Mouse (Mus musculus) ES-E14 (cell line): ENCODE results near the gene Spsb4. TPM values are rescaled to one million over a fixed set of nuclear protein-coding genes. Genes with fewer than 3 reads are reported as not detected.

Experiments
- DNase-seq: peaks from one replicate; pipeline ENCODE4 v3.0.0-alpha.2; 2013; ENCODE audit warnings: low read depth, low spot score
- H3K27ac ChIP-seq: 2 replicates; pipeline ENCODE4 v1.5.1; 2012; ENCODE audit warnings: low read depth, mild to moderate bottlenecking, low read length, moderate library complexity, mixed read lengths; ENCODE audit not compliant: poor library complexity, insufficient read depth, severe bottlenecking
- H3K36me3 ChIP-seq: 2 replicates; pipeline ENCODE4 v1.6.1; 2012; ENCODE audit warnings: mild to moderate bottlenecking, low read length, moderate library complexity, mixed read lengths; ENCODE audit not compliant: control insufficient read depth, poor library complexity, insufficient read depth, severe bottlenecking
- H3K4me1 ChIP-seq, 2 experiments: fragments of 150-350 bp in 1 of 2; sonication (generic) in 1 of 2; 2 replicates each; pipeline ENCODE4 v1.6.1; 2012; ENCODE audit warnings: low read length in 2 of 2, mild to moderate bottlenecking in 1 of 2, mixed read lengths in 1 of 2; ENCODE audit not compliant: control insufficient read depth in 2 of 2, insufficient read depth in 2 of 2, poor library complexity in 1 of 2
- H3K4me3 ChIP-seq, 2 experiments: fragments of 150-350 bp in 1 of 2; sonication (generic) in 1 of 2; 2 replicates each; pipeline ENCODE4 v1.5.1; 2012; ENCODE audit warnings: low read length in 2 of 2, low read depth in 1 of 2, mild to moderate bottlenecking in 1 of 2, mixed read lengths in 1 of 2; ENCODE audit not compliant: insufficient read depth in 1 of 2, poor library complexity in 1 of 2, severe bottlenecking in 1 of 2
- H3K9ac ChIP-seq: 2 replicates; pipeline ENCODE4 v1.6.1; 2012; ENCODE audit warnings: low read depth, mild to moderate bottlenecking, low read length, mixed read lengths; ENCODE audit not compliant: poor library complexity, insufficient read depth, severe bottlenecking
- H3K9me3 ChIP-seq: fragments of 150-350 bp; sonication (generic); 2 replicates; pipeline ENCODE4 v1.6.1; 2012; ENCODE audit warnings: low read depth, mild to moderate bottlenecking, low read length; ENCODE audit not compliant: control insufficient read depth, insufficient read depth
- CHD2 ChIP-seq: IDR thresholded peaks from 2 replicates; pipeline ENCODE4 v1.6.1; 2014; ENCODE audit warnings: mild to moderate bottlenecking, low read depth, low read length, inconsistent platforms
- HCFC1 ChIP-seq: IDR thresholded peaks from 2 replicates; pipeline ENCODE4 v1.6.1; 2012; ENCODE audit warnings: low read length, inconsistent platforms, borderline replicate concordance; ENCODE audit not compliant: insufficient read depth
- MAFK ChIP-seq: IDR thresholded peaks from 2 replicates; pipeline ENCODE4 v1.6.1; 2014; ENCODE audit warnings: mild to moderate bottlenecking, low read depth, low read length, inconsistent platforms; ENCODE audit not compliant: insufficient read depth
- ZC3H11A ChIP-seq: IDR thresholded peaks from 2 replicates; pipeline ENCODE4 v1.6.1; 2012; ENCODE audit warnings: low read depth, mild to moderate bottlenecking, inconsistent platforms, low read length, borderline replicate concordance
- ZNF384 ChIP-seq: IDR thresholded peaks from 2 replicates; pipeline ENCODE4 v1.6.1; 2012; ENCODE audit warnings: low read depth, low read length, inconsistent platforms
- in situ Hi-C, 2 experiments: fragments of 600-800 bp; cut with MboI; formaldehyde crosslinking; loops; one replicate each; pipeline ENCODE4 v1.15.1; 2025; ENCODE audit warnings: low sequenced_read_pairs in 2 of 2, inconsistent platforms in 1 of 2; ENCODE audit not compliant: unreplicated experiment in 2 of 2
- total RNA-seq: library from RNA; depleted of rRNA; stranded (reverse); fragments of 300-350 nt; gene quantifications from 2 replicates; pipeline ENCODE4 v1.2.3, GENCODE M21; 2012; rRNA removed

Gene Spsb4
- total RNA-seq, 1 experiment = 1.6 TPM

DNA sequence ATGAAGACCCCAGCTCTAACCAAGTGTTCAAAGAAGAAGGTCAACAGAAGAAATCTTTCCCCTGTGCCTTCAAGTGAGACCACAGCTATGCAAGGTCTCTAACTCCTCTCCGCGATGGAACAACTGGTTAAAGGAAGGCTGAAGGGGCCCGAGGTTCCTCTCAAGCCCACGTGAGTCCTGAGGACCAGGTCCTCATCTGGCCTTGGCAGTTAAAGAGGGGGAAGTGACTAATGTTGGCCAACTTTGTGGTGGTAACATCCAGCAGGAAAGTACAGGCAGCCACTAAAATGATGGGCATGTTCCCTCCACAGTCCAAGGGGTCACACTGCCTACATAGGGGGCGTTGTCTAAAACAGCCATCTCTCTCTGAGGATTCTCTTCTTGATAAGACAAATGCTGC, 118.9 kb downstream of the Spsb4 start:
- TF ChIP-seq ZC3H11A (no peak), CHD2 (no peak), MAFK (no peak), HCFC1 (no peak), ZNF384 (no peak)
- no peak for DNase-seq
- in situ Hi-C loops = no loop called here
- Histone ChIP-seq H3K27ac (no peak overlapping the region), H3K9me3 (no peaks in the 10 kb centered on the region), H3K4me1 (no peaks in the 10 kb centered on the region), H3K9ac (no peak overlapping the region), H3K4me3 (no peak overlapping the region), H3K36me3 (no peaks in the 10 kb centered on the region)

GRCm38 (mm10) chr9:96899004-96899403, 119.6 kb downstream of the Spsb4 start:
- Histone ChIP-seq H3K27ac (no peak overlapping the region), H3K9me3 (no peaks in the 10 kb centered on the region), H3K36me3 (no peaks in the 10 kb centered on the region), H3K4me1 (no peaks in the 10 kb centered on the region), H3K4me3 (no peak overlapping the region), H3K9ac (no peak overlapping the region)
- no peak for TF ChIP-seq CHD2
- TF ChIP-seq HCFC1 = no peak
- TF ChIP-seq ZC3H11A = no peak
- TF ChIP-seq ZNF384 = no peak
- TF ChIP-seq MAFK = no peak
- in situ Hi-C loops = no loop called here
- DNase-seq = no peak

GRCm38 (mm10) chr9:96896690-96897089, 122.0 kb downstream of the Spsb4 start:
- H3K4me3 ChIP-seq = no peak overlapping the region
- no peaks in the 10 kb centered on the region for H3K9me3 ChIP-seq
- H3K27ac ChIP-seq = no peak overlapping the region
- no peak overlapping the region for H3K9ac ChIP-seq
- no peak for TF ChIP-seq ZC3H11A
- no peak for TF ChIP-seq MAFK
- TF ChIP-seq HCFC1 = no peak
- no peak for TF ChIP-seq CHD2
- TF ChIP-seq ZNF384 = no peak
- H3K36me3 ChIP-seq = no peaks in the 10 kb centered on the region
- DNase-seq = no peak
- H3K4me1 ChIP-seq = no peaks in the 10 kb centered on the region
- in situ Hi-C loops = no loop called here

- H3K27ac ChIP-seq = no peak overlapping the region
Observed at GRCm38 (mm10) chr9:96893582-96893981, 125.1 kb downstream of the Spsb4 start.

More at GRCm38 (mm10) chr9:96893582-96893981, 125.1 kb downstream of the Spsb4 start:
- Histone ChIP-seq H3K9me3 (no peaks in the 10 kb centered on the region), H3K9ac (no peak overlapping the region), H3K36me3 (no peaks in the 10 kb centered on the region), H3K4me1 (no peaks in the 10 kb centered on the region), H3K4me3 (no peak overlapping the region)
- TF ChIP-seq HCFC1 = no peak
- DNase-seq = no peak
- in situ Hi-C loops = no loop called here

Other genes with a start within 250 kb of the Spsb4 start
- gene Pxylp1, start 126.2 kb downstream of the Spsb4 start, total RNA-seq = 3.6 and 4.5 TPM in 2 replicates
- 142 and 170 TPM in 2 replicates for gene Slc25a36, start 92.3 kb upstream of the Spsb4 start, total RNA-seq